Mouse (Mus musculus): ENCODE measurements around the gene Vav3. TPM values are rescaled to one million over a fixed set of nuclear protein-coding genes. Genes with fewer than 3 reads are reported as not detected.

Gene Vav3
- polyA plus RNA-seq, 1 experiment: 2.3 TPM

DNA sequence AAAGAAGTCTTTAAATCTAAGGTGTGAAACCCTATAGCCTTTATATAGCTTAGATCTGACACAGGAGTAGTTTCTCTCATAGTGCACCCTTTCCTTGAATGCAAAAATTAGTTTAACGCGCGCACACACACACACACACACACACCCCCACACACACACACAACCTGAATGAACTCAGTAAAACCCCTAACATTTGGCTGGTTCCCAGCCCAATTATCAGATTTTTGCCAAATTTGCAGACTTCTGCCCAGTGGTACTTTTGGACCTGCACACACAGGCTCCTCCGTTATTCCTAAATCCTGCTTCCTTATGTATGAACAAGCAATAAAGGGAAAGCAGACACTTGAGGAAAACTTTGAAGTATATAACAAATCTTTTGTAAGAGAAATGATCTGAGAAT lies 313.9 kb downstream of the Vav3 start:
- H3K4me3 ChIP-seq (ENCODE audit: low read depth, low read length): no peak overlapping the region
- H3K27me3 ChIP-seq (ENCODE audit: control insufficient read depth, insufficient read depth, low read length, poor library complexity, severe bottlenecking): no peaks in the 10 kb centered on the region
- no peak overlapping the region for H3K9ac ChIP-seq (ENCODE audit: low read depth, poor library complexity, severe bottlenecking)
- H3K9me3 ChIP-seq (replicated peaks; ENCODE audit: control insufficient read depth, insufficient read depth, low read length, poor library complexity, severe bottlenecking): no peaks in the 10 kb centered on the region
- H3K4me1 ChIP-seq (ENCODE audit: control insufficient read depth, insufficient read depth, low read length): no peaks in the 10 kb centered on the region
- H3K27ac ChIP-seq (ENCODE audit: insufficient read depth, low read length): no peak overlapping the region
- no peak for TF ChIP-seq EP300 (IDR thresholded peaks at IDR 0.05; ENCODE audit: insufficient read depth, low read depth, low read length)
- no peak for TF ChIP-seq CTCF (IDR thresholded peaks at IDR 0.05; ENCODE audit: low read depth, low read length)
- TF ChIP-seq POLR2A (IDR thresholded peaks at IDR 0.05; ENCODE audit: insufficient read depth, low read length): no peak
- H3K36me3 ChIP-seq (ENCODE audit: control insufficient read depth, insufficient read depth, low read length, poor library complexity, severe bottlenecking): no peaks in the 10 kb centered on the region

DNA sequence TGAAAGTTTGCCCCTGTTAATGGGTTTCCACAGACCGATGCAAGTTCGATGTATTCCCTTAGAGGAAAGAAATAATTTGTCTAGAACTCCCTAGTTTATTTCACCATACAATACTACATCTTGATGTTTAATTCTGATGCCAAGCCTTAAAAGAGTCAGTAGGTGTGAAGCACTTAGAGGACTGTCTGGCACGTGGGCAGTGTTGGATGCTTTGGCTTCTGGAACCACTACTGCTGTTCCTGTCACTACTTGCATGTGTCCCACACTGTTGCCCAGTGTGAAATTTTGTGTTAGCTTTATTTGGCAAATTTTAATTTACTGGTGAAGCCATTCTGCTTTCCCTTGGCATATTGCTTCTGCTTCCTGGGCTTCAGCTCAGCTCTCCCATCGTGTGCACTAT lies 331.3 kb downstream of the Vav3 start:
- Histone ChIP-seq H3K36me3 (ENCODE audit: control insufficient read depth, insufficient read depth, low read length, poor library complexity, severe bottlenecking) (no peaks in the 10 kb centered on the region), H3K4me3 (ENCODE audit: low read depth, low read length) (no peak overlapping the region), H3K9me3 (replicated peaks; ENCODE audit: control insufficient read depth, insufficient read depth, low read length, poor library complexity, severe bottlenecking) (no peaks in the 10 kb centered on the region), H3K9ac (ENCODE audit: low read depth, poor library complexity, severe bottlenecking) (no peak overlapping the region), H3K27ac (ENCODE audit: insufficient read depth, low read length) (no peak overlapping the region), H3K27me3 (ENCODE audit: control insufficient read depth, insufficient read depth, low read length, poor library complexity, severe bottlenecking) (no peaks in the 10 kb centered on the region), H3K4me1 (ENCODE audit: control insufficient read depth, insufficient read depth, low read length) (no peaks in the 10 kb centered on the region)
- TF ChIP-seq EP300 (IDR thresholded peaks at IDR 0.05; ENCODE audit: insufficient read depth, low read depth, low read length) (no peak), POLR2A (IDR thresholded peaks at IDR 0.05; ENCODE audit: insufficient read depth, low read length) (no peak), CTCF (IDR thresholded peaks at IDR 0.05; ENCODE audit: low read depth, low read length) (no peak)

DNA sequence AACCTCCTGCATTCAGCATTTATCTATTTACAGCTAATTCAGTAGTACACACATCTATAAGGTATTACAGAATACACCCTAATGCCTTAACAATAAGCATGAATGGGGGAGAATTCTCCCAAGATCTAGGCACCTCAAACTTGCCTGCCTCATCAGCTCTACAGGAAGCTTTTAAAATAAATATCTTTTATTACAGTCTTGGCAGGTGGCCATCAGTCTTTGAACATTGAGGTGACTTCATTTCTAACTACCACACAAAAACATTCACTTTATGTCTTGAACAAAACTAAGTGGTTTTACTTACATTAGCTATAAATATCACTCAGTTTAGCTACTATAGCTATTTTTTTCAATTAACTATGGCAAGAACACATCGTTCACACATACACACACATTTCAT lies 332.5 kb downstream of the Vav3 start:
- no peaks in the 10 kb centered on the region for H3K36me3 ChIP-seq (ENCODE audit: control insufficient read depth, insufficient read depth, low read length, poor library complexity, severe bottlenecking)
- H3K9me3 ChIP-seq (replicated peaks; ENCODE audit: control insufficient read depth, insufficient read depth, low read length, poor library complexity, severe bottlenecking): no peaks in the 10 kb centered on the region
- no peak for TF ChIP-seq POLR2A (IDR thresholded peaks at IDR 0.05; ENCODE audit: insufficient read depth, low read length)
- TF ChIP-seq CTCF (IDR thresholded peaks at IDR 0.05; ENCODE audit: low read depth, low read length): no peak
- no peak for TF ChIP-seq EP300 (IDR thresholded peaks at IDR 0.05; ENCODE audit: insufficient read depth, low read depth, low read length)
- no peaks in the 10 kb centered on the region for H3K27me3 ChIP-seq (ENCODE audit: control insufficient read depth, insufficient read depth, low read length, poor library complexity, severe bottlenecking)
- no peaks in the 10 kb centered on the region for H3K4me1 ChIP-seq (ENCODE audit: control insufficient read depth, insufficient read depth, low read length)
- H3K27ac ChIP-seq (ENCODE audit: insufficient read depth, low read length): no peak overlapping the region
- H3K9ac ChIP-seq (ENCODE audit: low read depth, poor library complexity, severe bottlenecking): no peak overlapping the region
- H3K4me3 ChIP-seq (ENCODE audit: low read depth, low read length): no peak overlapping the region

DNA sequence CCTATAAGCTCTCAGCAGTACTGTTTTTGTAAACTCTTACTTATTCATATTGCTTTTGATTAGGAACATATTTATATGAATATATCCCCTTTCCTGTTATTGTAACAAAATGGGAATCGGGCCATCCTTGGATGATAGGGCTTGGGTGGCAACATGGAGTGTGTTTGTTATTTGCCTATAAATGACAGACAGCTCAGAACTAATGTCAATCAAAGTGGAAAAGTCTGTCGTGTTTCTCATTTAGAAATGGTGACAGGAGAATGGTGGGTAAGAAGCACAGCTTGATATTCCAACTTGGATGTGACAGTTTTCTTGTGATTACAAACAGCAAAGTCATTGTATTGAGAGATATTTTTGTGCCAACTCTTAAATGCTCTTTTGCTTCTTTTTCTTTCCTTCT lies 339.8 kb downstream of the Vav3 start:
- Histone ChIP-seq H3K9ac (ENCODE audit: low read depth, poor library complexity, severe bottlenecking) (no peak overlapping the region), H3K36me3 (ENCODE audit: control insufficient read depth, insufficient read depth, low read length, poor library complexity, severe bottlenecking) (no peaks in the 10 kb centered on the region), H3K4me1 (ENCODE audit: control insufficient read depth, insufficient read depth, low read length) (no peaks in the 10 kb centered on the region), H3K27ac (ENCODE audit: insufficient read depth, low read length) (no peak overlapping the region), H3K27me3 (ENCODE audit: control insufficient read depth, insufficient read depth, low read length, poor library complexity, severe bottlenecking) (no peaks in the 10 kb centered on the region), H3K4me3 (ENCODE audit: low read depth, low read length) (no peak overlapping the region), H3K9me3 (replicated peaks; ENCODE audit: control insufficient read depth, insufficient read depth, low read length, poor library complexity, severe bottlenecking) (no peaks in the 10 kb centered on the region)
- TF ChIP-seq CTCF (IDR thresholded peaks at IDR 0.05; ENCODE audit: low read depth, low read length) (no peak), POLR2A (IDR thresholded peaks at IDR 0.05; ENCODE audit: insufficient read depth, low read length) (no peak), EP300 (IDR thresholded peaks at IDR 0.05; ENCODE audit: insufficient read depth, low read depth, low read length) (no peak)

DNA sequence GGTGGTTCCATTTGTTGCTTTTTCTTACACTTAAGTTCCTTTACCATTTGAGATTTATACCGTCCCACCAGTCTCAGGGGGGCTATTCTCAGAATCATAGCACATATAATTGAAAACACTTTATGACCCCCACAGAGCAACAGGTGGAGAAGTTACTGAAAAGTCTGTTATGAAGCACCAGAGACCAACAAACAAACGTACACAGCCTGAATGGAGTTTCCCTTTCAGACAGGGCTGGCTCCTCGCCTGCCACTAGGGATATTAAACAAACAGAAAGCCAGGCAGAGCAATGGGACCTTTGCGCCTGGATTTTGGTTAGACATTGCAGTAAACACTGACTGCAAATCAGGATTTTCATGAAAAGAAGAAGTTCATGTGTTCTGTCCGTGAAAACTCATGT lies 341.4 kb downstream of the Vav3 start:
- H3K9me3 ChIP-seq (replicated peaks; ENCODE audit: control insufficient read depth, insufficient read depth, low read length, poor library complexity, severe bottlenecking): no peaks in the 10 kb centered on the region
- no peak overlapping the region for H3K4me3 ChIP-seq (ENCODE audit: low read depth, low read length)
- no peaks in the 10 kb centered on the region for H3K4me1 ChIP-seq (ENCODE audit: control insufficient read depth, insufficient read depth, low read length)
- H3K9ac ChIP-seq (ENCODE audit: low read depth, poor library complexity, severe bottlenecking): no peak overlapping the region
- no peaks in the 10 kb centered on the region for H3K36me3 ChIP-seq (ENCODE audit: control insufficient read depth, insufficient read depth, low read length, poor library complexity, severe bottlenecking)
- no peak for TF ChIP-seq EP300 (IDR thresholded peaks at IDR 0.05; ENCODE audit: insufficient read depth, low read depth, low read length)
- no peak for TF ChIP-seq POLR2A (IDR thresholded peaks at IDR 0.05; ENCODE audit: insufficient read depth, low read length)
- TF ChIP-seq CTCF (IDR thresholded peaks at IDR 0.05; ENCODE audit: low read depth, low read length): no peak
- H3K27ac ChIP-seq (ENCODE audit: insufficient read depth, low read length): no peak overlapping the region
- H3K27me3 ChIP-seq (ENCODE audit: control insufficient read depth, insufficient read depth, low read length, poor library complexity, severe bottlenecking): no peaks in the 10 kb centered on the region

DNA sequence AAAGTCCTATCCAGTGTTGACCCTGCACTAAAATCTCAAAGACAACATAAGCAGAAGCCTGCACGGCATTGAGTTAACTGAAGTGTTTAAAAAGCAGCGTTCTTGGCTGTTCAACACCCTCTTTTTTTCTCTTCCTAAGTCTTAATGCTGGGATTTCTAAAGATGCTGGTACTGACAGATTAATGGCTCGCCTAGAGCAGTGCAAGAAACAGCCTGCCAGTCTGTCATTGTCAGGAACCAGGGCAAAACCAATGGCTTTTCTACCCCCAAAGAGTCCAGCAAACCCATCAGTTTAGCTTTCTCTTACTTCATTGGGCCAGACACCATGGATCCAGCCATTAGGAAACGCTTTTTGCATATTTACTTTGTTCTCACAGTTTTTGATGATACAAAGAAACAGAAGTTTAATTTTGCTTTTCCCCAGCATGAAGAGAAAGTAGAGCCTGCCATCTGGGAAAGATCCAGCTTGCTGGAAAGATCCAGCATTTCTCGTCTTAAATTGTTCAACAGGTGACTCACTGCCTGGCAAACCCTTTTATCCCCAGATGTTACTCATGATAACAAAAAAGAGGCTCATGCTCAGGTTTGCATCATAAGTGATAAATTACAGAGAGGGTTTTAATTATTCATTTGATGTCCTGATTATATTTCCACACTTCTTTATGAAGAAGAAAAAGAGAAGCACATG lies 343.3 kb downstream of the Vav3 start:
- TF ChIP-seq POLR2A (IDR thresholded peaks at IDR 0.05; ENCODE audit: insufficient read depth, low read length) (no peak), EP300 (IDR thresholded peaks at IDR 0.05; ENCODE audit: insufficient read depth, low read depth, low read length) (no peak), CTCF (IDR thresholded peaks at IDR 0.05; ENCODE audit: low read depth, low read length) (no peak)
- H3K36me3 ChIP-seq (ENCODE audit: control insufficient read depth, insufficient read depth, low read length, poor library complexity, severe bottlenecking): no peaks in the 10 kb centered on the region
- no peaks in the 10 kb centered on the region for H3K4me1 ChIP-seq (ENCODE audit: control insufficient read depth, insufficient read depth, low read length)
- H3K9ac ChIP-seq (ENCODE audit: low read depth, poor library complexity, severe bottlenecking): no peak overlapping the region
- no peaks in the 10 kb centered on the region for H3K27me3 ChIP-seq (ENCODE audit: control insufficient read depth, insufficient read depth, low read length, poor library complexity, severe bottlenecking)
- H3K27ac ChIP-seq (ENCODE audit: insufficient read depth, low read length): no peak overlapping the region
- H3K9me3 ChIP-seq (replicated peaks; ENCODE audit: control insufficient read depth, insufficient read depth, low read length, poor library complexity, severe bottlenecking): no peaks in the 10 kb centered on the region
- no peak overlapping the region for H3K4me3 ChIP-seq (ENCODE audit: low read depth, low read length)
